Mouse (Mus musculus) brown adipose tissue, adult 24 weeks (tissue): ENCODE data around the gene Rnf216. TPM values are rescaled to one million over a fixed set of nuclear protein-coding genes. Genes with fewer than 3 reads are reported as not detected.

ENCODE experiments used
- H3K27ac ChIP-seq: fragments of 200-500 bp; replicated peaks from 2 replicates; pipeline ENCODE4 v1.5.1; 2012; ENCODE audit warnings: low read depth, mild to moderate bottlenecking, low read length
- H3K4me1 ChIP-seq: fragments of 200-500 bp; 2 replicates; pipeline ENCODE4 v1.6.1; 2012; ENCODE audit warnings: low read length, mixed read lengths; ENCODE audit not compliant: control insufficient read depth, insufficient read depth, insufficient read length
- H3K4me3 ChIP-seq: fragments of 200-500 bp; 2 replicates; pipeline ENCODE4 v1.5.1; 2012; ENCODE audit warnings: low read depth, mild to moderate bottlenecking, low read length, moderate library complexity; ENCODE audit not compliant: insufficient read depth
- polyA plus RNA-seq: library from polyadenylated mRNA; stranded (reverse); fragments of >200 nt; gene quantifications from 2 replicates; pipeline ENCODE4 v1.2.4, GENCODE M21; 2012; ENCODE audit not compliant: missing spikeins, insufficient read depth, insufficient read length

Gene Rnf216
- polyA plus RNA-seq, 1 experiment = 14.6 TPM

- Histone ChIP-seq H3K4me1 (no peaks in the 10 kb centered on the region), H3K4me3 (no peak overlapping the region), H3K27ac (no peak overlapping the region)
These were observed 46.2 kb downstream of the Rnf216 start for GRCm38 (mm10) chr5:143066551-143066958.

GRCm38 (mm10) chr5:143066096-143066495, 46.7 kb downstream of the Rnf216 start:
- Histone ChIP-seq H3K4me1 (no peaks in the 10 kb centered on the region), H3K4me3 (no peak overlapping the region), H3K27ac (no peak overlapping the region)

- no peak overlapping the region for H3K4me3 ChIP-seq
- no peaks in the 10 kb centered on the region for H3K4me1 ChIP-seq
- H3K27ac ChIP-seq = no peak overlapping the region
These were observed 47.6 kb downstream of the Rnf216 start for GRCm38 (mm10) chr5:143065230-143065629.

- Histone ChIP-seq H3K4me3 (no peak overlapping the region), H3K4me1 (peaks cover 11% of the 10 kb centered on the region), H3K27ac (no peak overlapping the region)
These were observed 50.5 kb downstream of the Rnf216 start for GRCm38 (mm10) chr5:143062251-143062650.

GRCm38 (mm10) chr5:143061511-143061910, 51.3 kb downstream of the Rnf216 start:
- H3K4me1 ChIP-seq = peaks cover 14% of the 10 kb centered on the region
- peak overlapping the region; percentile 36; the same call in 1 of the 2 replicates for H3K27ac ChIP-seq
- no peak overlapping the region for H3K4me3 ChIP-seq

- Histone ChIP-seq H3K4me1 (peaks cover 19% of the 10 kb centered on the region), H3K27ac (no peak overlapping the region), H3K4me3 (no peak overlapping the region)
These were observed 51.9 kb downstream of the Rnf216 start for GRCm38 (mm10) chr5:143060774-143061385.

GRCm38 (mm10) chr5:143059958-143060357, 52.8 kb downstream of the Rnf216 start:
- H3K4me3 ChIP-seq = no peak overlapping the region
- 0 out of 2 replicates have a peak overlapping the region, but pooled peaks have one; percentile 31 for H3K27ac ChIP-seq
- H3K4me1 ChIP-seq = peaks cover 21% of the 10 kb centered on the region

- Histone ChIP-seq H3K4me1 (peaks cover 21% of the 10 kb centered on the region), H3K4me3 (no peak overlapping the region)
These were observed 53.6 kb downstream of the Rnf216 start for GRCm38 (mm10) chr5:143059182-143059581.

GRCm38 (mm10) chr5:143058675-143059074, 54.1 kb downstream of the Rnf216 start:
- no peak overlapping the region for H3K4me3 ChIP-seq
- peaks cover 21% of the 10 kb centered on the region for H3K4me1 ChIP-seq
- H3K27ac ChIP-seq = peak overlapping the region; percentile 82

More at GRCm38 (mm10) chr5:143059182-143059581, 53.6 kb downstream of the Rnf216 start:
- peak overlapping the region; percentile 82 for H3K27ac ChIP-seq

- peak overlapping the region; percentile 82 for H3K27ac ChIP-seq
- no peak overlapping the region for H3K4me3 ChIP-seq
- H3K4me1 ChIP-seq = peaks cover 21% of the 10 kb centered on the region
These were observed 54.6 kb downstream of the Rnf216 start for GRCm38 (mm10) chr5:143058208-143058607.

- H3K27ac ChIP-seq = peak overlapping the region; percentile 82
- no peak overlapping the region for H3K4me3 ChIP-seq
- peaks cover 21% of the 10 kb centered on the region for H3K4me1 ChIP-seq
These were observed 55.0 kb downstream of the Rnf216 start for GRCm38 (mm10) chr5:143057753-143058152.

- H3K4me3 ChIP-seq = no peak overlapping the region
- peak overlapping the region; percentile 87 for H3K27ac ChIP-seq
- peaks cover 21% of the 10 kb centered on the region for H3K4me1 ChIP-seq
These were observed 56.5 kb downstream of the Rnf216 start for GRCm38 (mm10) chr5:143056191-143056880.

- no peak overlapping the region for H3K4me3 ChIP-seq
- peaks cover 21% of the 10 kb centered on the region for H3K4me1 ChIP-seq
- peak overlapping the region; percentile 87 for H3K27ac ChIP-seq
These were observed 57.2 kb downstream of the Rnf216 start for GRCm38 (mm10) chr5:143055501-143056125.

GRCm38 (mm10) chr5:143054703-143055102, 58.1 kb downstream of the Rnf216 start:
- H3K4me1 ChIP-seq = peaks cover 21% of the 10 kb centered on the region
- H3K4me3 ChIP-seq = no peak overlapping the region
- H3K27ac ChIP-seq = no peak overlapping the region

GRCm38 (mm10) chr5:143053132-143053972, 59.4 kb downstream of the Rnf216 start:
- H3K4me3 ChIP-seq = no peak overlapping the region
- H3K27ac ChIP-seq = peak overlapping the region; percentile 38
- H3K4me1 ChIP-seq = peaks cover 24% of the 10 kb centered on the region
